Mouse (Mus musculus) fibroblast of lung, adult 2 months (primary cell): ENCODE results near the gene Foxk1.

Source experiments
- DNase-seq: peaks from one replicate; pipeline ENCODE4 v3.0.0-alpha.2; 2011; ENCODE audit warnings: low read depth

Foxk1 gene

GRCm38 (mm10) chr5:142444791-142445531 is 43.7 kb downstream of the Foxk1 start:
- no peak for DNase-seq

DNA sequence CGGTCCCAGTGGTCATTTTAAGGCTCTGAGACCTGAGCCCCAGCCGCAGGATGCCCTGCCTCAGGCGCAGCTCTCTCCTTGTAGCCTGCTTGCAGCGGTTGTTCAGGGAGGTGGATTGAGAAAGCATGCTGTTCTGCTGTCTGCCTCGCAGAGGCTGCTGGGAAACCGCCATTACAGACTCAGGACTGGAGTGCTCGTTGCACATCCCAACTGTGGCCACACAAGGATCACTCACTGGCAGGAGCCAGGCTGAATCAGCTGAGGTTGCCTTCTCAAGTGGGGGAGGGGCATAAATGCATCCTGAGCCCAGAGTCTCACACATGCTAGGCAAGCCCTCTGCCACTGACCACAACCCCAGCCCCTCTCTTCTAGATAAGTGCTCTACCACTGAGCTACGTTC is 44.4 kb downstream of the Foxk1 start:
- no peak for DNase-seq

DNA sequence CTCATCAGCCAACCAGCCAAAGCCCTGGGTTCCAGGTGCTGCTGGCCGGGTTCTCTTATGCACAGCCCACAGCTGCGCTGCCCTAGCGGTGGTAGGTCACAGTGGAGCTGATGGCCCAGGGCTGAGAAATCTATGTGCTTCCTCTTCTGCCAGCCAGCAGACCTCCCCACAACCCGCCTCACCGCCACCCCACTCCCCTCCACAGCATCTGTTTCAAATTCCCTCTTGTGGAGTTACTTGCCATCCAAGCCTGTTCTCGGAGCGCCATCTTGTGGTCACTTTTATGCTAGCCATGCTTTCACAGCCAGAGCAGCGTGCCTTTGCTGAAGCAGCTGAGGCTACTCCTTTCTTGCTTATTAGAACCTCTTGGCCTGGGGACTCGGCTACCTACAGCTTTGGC is 46.8 kb downstream of the Foxk1 start:
- peak; percentile 89 for DNase-seq

DNA sequence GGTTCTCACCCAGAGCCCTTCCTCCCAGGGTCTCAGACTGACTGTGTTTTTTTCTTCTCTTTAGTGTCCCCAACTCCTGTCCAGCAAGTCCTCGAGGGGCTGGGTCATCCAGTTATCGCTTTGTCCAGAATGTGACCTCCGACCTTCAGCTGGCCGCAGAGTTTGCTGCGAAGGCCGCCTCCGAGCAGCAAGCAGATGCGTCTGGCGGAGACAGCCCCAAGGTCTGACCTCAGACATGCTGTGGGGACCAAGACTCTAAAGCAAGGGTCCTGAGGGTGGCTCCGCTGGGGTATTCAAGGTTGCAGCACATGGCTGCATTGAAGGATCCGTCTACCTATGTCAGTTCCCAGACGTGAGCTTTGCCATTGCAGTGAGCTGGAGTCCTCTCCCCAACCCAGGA is 47.3 kb downstream of the Foxk1 start:
- DNase-seq: no peak

DNA sequence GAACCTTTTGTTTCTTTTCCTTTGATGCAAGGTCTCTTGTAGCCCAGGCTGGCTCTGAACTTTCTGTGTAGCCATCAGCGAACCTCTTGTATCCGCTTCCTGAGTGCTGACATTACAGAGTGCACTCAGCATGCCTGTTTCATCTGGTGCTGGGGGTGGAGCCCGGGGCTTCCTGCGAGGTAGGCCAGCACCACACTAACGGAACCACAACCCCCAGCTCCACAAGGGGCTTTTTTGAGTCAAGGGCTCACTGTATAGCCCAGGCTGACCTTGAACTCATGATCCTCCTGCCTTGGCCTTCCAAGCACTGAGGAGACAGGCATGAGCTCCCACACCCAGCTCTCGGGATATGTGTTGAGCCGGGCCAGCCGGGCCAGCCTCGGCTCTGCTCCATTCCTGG is 49.5 kb downstream of the Foxk1 start:
- DNase-seq: no peak

DNA sequence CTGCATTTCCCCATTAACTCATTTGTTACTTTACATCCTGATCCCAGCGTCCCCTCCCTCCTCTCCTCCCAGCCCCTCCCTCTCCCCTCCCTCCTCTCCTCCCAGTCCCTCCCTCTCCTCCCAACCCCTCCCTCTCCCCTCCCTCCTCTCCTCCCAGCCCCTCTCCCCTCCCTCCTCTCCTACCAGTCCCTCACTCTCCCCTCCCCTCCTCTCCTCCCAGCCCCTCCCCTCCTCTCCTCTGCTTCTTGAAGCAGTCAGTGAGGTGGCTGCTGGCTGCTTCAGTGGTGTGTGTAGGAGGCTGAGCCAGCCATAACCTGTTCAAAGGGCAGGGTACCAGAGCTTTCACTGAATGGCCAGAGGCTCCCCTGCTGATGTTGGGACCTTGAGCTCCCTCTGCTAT is 50.5 kb downstream of the Foxk1 start:
- no peak for DNase-seq

- no peak for DNase-seq
Observed at GRCm38 (mm10) chr5:142453742-142454141, 52.4 kb downstream of the Foxk1 start.

DNA sequence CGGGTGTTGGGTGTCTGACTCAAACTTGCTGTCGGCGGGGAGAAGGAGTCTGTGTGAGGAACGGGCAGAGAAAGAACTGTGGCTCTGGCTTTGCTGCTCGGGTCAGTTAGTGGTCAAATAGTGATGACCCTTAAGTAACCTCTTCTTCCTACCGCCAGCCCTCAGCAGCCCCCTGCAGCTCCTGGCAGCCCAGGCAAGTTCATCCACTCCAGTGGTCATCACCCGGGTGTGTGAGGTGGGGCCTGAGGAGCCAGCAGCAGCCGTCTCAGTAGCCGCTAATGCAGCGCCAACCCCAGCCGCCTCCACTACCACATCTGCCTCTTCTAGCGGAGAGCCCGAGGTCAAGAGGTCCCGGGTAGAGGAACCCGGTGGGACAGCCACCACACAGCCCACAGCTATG is 55.0 kb downstream of the Foxk1 start:
- DNase-seq: no peak

GRCm38 (mm10) chr5:142457345-142457744 is 56.0 kb downstream of the Foxk1 start:
- no peak for DNase-seq

DNA sequence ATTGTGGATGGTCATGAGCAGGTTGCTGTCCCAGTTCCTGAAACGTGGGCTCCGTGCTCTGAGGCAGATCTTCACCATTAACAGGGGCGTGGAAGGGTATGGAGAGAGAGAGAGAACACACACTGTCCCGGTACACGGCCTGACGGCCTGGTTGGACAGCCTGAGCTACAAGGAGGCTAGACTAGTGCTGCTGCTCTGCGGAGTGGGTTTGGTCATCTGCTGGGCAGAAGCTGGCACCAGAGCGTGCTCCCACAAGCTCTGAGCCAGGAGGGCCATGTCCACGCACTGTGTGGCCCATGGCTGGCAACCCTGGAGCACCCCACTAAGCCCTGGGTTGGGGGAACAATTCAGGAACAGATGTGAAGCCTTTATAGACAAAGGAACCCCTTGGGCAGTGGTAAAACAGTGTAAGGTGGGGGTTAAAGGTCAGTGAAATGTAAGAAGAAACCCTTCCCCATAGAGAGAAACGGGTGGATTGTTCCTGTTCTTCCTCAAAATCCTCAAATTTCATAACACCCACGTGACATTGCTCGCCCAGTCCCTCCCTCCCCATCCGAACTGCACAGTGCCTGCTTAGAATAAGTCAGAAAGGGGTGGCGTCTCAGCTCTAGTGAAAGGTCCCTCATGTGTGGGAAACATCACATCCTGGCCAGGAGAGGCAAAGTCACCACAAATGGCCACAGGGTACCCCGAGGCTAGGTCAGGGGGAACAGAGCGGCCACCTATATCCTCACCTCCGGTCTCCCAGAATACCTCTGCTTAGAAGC is 57.7 kb downstream of the Foxk1 start:
- no peak for DNase-seq

DNA sequence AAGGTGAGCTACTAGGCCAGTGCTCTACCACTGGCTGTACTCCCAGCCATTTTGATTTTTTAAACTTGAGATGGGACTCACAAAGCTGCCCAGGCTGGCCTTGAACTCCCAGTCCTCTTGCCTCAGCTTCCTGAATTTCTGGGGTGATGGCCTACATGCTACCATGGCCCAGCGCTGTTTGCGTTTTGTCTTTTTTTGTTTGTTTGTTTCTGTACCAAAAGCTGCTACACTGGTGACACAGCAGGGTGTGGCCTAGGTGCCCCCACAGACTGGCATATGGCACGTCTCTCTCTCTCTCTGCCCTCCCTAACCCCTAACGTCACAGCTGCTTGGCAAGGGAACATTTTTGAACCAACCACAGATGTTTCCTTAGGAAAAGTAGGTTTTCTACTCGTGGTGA is 58.5 kb downstream of the Foxk1 start:
- DNase-seq: no peak

DNA sequence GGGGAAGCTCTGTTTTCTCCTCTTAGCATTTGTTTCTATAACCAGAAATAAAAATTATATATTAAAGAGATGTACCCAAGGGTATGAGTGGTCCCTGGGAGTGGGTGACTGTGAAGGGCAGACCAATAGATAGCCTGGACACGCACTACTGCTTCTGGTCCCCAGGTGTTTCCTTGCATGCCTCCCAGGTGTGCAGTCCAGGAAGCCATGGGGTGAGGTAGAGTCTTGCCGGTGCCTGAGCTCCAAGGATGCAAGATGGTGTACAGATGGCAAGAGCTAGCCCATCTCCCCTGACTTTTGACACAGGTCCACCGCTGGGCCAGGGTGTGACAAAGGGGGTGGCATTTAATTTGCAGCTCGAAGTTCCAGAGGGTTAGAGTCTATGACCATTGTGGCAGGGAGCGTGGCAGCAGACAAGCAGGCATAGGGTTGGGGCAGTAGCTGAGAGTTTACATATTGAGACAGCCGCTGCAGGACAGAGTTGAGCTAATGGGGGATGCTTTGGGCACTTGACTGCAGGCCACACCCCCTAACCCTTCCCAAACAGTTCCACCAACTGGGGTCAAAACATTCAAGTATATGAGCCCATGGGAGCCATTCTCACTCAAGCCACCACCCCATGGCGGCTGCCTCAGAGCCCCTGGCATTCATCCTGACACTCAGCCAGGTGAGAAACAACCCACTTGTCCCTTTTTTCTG is 60.8 kb downstream of the Foxk1 start:
- DNase-seq: no peak

GRCm38 (mm10) chr5:142462641-142462948 is 61.3 kb downstream of the Foxk1 start:
- no peak for DNase-seq

DNA sequence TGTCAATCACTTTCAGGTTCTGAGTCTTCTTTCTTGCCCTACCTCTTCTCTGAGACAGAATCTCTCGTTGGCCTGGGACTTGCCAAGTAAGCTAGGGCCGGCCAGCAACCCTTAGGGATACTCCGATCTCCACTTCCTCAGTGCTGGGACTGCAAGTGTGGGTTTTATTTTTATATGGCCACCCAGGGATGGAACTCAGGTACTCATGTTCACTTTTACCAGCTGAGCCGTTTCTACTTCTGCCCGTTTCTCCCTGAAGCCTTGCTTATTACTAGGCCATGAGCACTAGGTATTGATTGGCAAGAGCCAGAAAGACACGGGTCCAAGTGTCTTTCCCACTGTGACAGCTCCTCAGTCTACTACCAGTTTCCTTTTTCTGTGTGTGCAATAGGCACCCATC is 61.7 kb downstream of the Foxk1 start:
- no peak for DNase-seq

DNA sequence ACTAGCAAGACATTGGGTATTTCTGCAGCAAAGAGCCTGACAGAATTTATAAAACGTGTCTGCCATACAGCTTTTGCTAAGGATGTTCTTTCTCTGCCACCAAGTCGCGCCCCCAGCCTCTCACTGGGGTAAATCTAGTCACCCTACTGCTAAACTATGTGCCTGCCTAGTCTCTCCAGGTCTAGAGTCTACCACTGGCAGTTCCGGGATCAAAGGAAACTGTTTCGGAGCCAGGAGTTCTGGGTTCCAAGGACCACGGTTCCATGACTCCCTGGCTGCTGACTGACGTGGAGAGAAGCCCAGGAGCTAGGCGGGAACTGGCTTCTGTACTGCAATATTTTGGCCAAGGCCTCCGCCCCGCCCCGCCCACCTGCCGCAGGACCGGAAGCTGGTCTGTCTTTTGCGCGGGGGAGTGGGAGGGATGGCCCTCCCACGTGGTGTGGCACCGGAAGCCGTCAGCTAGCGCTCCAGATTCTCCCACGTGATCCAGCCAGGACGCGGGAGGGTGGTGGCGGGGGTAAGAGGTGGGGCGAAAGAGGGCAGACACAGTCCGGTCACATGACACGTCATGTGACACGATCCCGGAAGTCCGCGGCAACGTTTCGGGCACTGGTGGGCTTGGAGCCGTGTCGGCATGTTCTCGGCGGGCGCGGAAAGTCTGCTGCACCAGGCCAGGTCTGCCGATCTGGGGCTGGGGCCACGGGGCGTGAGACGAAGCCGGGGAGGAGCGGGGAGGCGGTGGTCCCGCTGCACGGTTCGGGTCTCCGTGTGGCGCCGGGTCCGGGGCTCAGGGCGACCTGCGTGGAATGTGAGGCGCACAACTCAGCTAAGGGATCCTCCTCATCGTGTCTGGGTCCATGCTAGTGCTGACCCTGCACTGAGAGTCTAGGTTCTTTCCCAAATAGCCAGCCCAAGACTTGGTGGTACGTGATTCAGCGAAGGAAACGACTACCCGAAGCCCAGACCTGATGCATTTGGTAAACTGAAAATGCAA is 62.5 kb downstream of the Foxk1 start, which contains the start of gene Ap5z1:
TSS of gene Ap5z1 (plus strand) at position 484 of the 994 bp plus-strand sequence.
- DNase-seq: peak; percentile 92

DNA sequence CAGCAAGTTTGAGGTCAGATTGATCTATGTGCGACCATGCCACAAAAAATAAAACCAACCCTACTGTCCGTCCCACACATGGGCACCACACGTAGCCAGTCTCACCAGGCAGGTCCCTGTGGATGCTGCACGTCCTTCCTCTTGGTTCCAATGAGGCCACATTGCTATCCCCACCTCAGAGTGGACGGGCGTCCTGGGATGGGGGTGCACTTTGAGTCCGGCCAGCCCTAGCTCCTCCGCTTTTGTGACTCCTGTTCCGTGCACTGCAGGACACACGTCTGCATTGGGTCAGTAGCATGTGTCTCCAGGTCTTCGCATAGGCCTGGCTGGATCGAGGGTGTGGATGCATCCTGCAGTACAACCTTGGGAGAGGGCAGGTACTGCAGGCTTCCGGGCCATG is 67.1 kb downstream of the Foxk1 start:
- no peak for DNase-seq

DNA sequence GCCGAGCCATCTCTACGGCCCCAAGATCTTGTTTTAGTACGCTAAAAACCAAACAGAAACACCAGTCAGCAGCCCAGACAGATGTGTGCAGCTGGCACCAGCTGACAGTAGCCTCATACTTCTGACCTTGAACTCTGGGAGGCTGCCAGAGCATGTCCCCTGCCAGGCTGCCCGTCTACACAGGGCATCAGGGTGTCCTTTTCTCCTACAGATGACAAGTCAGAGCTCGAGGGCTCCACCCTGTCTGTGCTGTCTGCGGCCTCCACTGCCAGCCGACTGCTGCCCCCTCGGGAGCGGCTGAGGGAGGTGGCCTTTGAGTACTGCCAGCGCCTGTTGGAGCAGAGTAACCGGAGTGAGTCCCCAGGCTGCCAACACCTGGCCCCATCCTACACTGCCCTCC is 68.5 kb downstream of the Foxk1 start:
- no peak for DNase-seq

GRCm38 (mm10) chr5:142473696-142474095 is 72.4 kb downstream of the Foxk1 start:
- peak; percentile 57 for DNase-seq

DNA sequence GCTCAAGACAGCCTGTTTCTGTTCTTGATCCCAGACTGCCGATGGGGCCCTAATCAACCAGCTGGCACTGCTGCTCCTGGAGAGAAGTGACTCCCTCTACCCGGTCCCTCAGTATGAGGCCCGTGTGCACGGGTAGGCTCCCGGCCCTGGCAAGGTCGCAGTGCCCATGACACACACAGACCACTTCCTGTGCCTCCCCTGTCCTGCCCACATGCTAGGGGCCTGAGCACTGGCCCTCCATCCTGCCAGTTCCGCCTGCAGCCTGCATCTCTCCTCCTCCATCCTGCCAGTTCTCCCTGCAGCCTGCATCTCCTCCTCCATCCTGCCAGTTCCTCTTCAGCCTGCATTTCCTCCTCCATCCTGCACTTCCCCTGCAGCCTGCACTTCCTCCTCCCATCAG is 74.4 kb downstream of the Foxk1 start:
- no peak for DNase-seq

DNA sequence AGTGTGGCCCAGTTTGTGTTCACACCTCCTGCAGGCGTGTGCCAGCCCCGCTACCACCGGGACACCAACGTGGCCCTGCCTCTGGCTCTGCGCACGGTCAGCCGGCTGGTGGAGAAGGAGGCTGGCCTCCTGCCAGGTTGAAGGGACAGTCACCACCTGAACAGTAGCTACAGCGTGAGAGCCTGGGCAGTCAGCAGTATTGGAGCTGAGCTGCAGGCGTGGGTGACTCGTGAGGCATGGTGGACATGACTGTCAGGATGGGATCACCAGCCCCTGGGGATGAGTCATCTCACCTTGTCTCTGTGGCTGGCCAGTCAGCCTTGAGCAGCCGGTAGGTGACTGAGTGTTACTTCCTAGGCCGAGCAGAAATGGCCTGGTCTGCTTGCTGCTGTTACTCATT is 76.0 kb downstream of the Foxk1 start:
- DNase-seq: no peak

DNA sequence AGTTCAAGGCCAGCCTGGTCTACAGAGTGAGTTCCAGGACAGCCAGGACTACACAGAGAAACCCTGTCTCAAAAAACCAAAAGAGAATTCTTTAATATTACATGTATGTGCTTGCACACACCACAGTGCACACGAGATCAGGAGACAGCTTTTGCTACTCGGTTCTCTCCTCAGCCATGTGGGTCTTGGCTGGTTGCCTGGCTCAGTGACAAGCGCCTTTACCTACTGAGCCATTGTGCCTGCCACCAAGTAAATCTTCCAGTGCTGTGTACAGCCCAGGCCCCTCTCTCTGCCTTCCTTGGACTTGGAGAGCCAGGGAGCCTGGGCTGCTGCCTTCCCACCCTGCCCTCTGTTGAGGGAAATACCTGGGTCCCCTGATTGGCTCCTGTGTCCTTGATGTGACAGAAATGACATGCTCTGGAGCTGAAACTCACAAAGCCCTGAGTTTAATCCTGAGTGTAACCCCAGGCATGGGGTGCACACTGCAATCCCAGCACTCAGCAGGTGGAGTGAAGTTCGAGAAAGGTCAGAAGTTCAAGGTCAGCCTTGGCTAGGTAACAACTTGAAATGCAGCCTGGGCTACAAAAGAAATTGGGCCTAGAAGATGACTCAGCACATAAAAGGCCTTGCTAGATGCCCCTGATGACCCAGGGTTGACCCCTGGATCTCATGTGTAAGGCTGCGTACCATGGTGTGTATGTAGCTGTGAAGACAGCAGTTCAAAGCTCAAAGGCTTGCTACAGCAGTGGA is 76.7 kb downstream of the Foxk1 start:
- DNase-seq: no peak
